Mouse (Mus musculus) heart, postnatal 0 days (tissue): ENCODE results near the gene Tfpi. TPM values are rescaled to one million over a fixed set of nuclear protein-coding genes. Genes with fewer than 3 reads are reported as not detected.

Experiments used
- ATAC-seq: fragments of 200-750 bp; cut with Nextera tagmentation; 2 replicates; pipeline ENCODE4 v1.8.0; 2017; ENCODE audit warnings: low read depth, moderate number of reproducible peaks, moderate library complexity; ENCODE audit not compliant: insufficient read depth
- DNase-seq: peaks from one replicate; pipeline ENCODE4 v3.0.0-alpha.2; 2016; ENCODE audit warnings: low spot score
- H3K27ac ChIP-seq: fragments of 300-500 bp; sonication (generic); 2 replicates; pipeline ENCODE4 v1.5.1; 2014; ENCODE audit warnings: low read depth, mild to moderate bottlenecking
- H3K27me3 ChIP-seq: fragments of 300-500 bp; sonication (generic); 2 replicates; pipeline ENCODE4 v1.6.1; 2014; ENCODE audit warnings: low read length, mixed read lengths; ENCODE audit not compliant: control insufficient read depth, insufficient read depth
- H3K36me3 ChIP-seq: fragments of 300-500 bp; sonication (generic); replicated peaks from 2 replicates; pipeline ENCODE4 v1.6.1; 2014; ENCODE audit warnings: low read length, mixed read lengths; ENCODE audit not compliant: control insufficient read depth, insufficient read depth
- H3K4me1 ChIP-seq: fragments of 300-500 bp; sonication (generic); 2 replicates; pipeline ENCODE4 v1.6.1; 2014; ENCODE audit warnings: antibody characterized with exemption; ENCODE audit not compliant: control insufficient read depth, insufficient read depth
- H3K4me2 ChIP-seq: fragments of 300-500 bp; sonication (generic); 2 replicates; pipeline ENCODE4 v1.6.1; 2014; ENCODE audit warnings: low read depth, mild to moderate bottlenecking, low read length, moderate library complexity
- H3K4me3 ChIP-seq: fragments of 300-500 bp; sonication (generic); 2 replicates; pipeline ENCODE4 v1.5.1; 2014; ENCODE audit warnings: low read depth, low read length
- H3K9ac ChIP-seq: fragments of 300-500 bp; sonication (generic); replicated peaks from 2 replicates; pipeline ENCODE4 v1.6.1; 2014; ENCODE audit warnings: low read depth, low read length, mixed read lengths
- H3K9me3 ChIP-seq: fragments of 300-500 bp; sonication (generic); replicated peaks from 2 replicates; pipeline ENCODE4 v1.6.1; 2016; ENCODE audit warnings: low read length; ENCODE audit not compliant: control insufficient read depth
- CTCF ChIP-seq: IDR thresholded peaks from 2 replicates; pipeline ENCODE4 v1.5.1; 2016; ENCODE audit warnings: antibody characterized with exemption, control low read depth, low read depth
- EP300 ChIP-seq: IDR thresholded peaks from 2 replicates; pipeline ENCODE4 v1.6.1; 2016; ENCODE audit warnings: antibody characterized with exemption, low read depth
- WGBS: fragments of 180-500 bp; shearing (Covaris S2); extraction: QIAGEN DNeasy Blood & Tissue Kit; methylation state at CpG from one replicate; pipeline ENCODE4 v1.1.7; 2014; 5-methylcytosine and 5-hydroxymethylcytosine counted together
- polyA plus RNA-seq: library from polyadenylated mRNA; unstranded; fragments of >200 nt; fragmentation: Nextera tagmentation; extraction: Ambion mirVana; gene quantifications from 2 replicates; pipeline ENCODE4 v1.2.1, GENCODE M21; 2015
- total RNA-seq: library from RNA; depleted of rRNA; stranded (reverse); fragments of >200 nt; gene quantifications from 2 replicates; pipeline ENCODE4 v1.2.3, GENCODE M21; 2014; ENCODE audit warnings: low replicate concordance

Tfpi gene
- total and polyA plus RNA-seq, 2 experiments from 2014 or later: 55.2 to 58.4 TPM

GRCm38 (mm10) chr2:84491715-84492114 lies 15.1 kb upstream of the Tfpi start:
- DNase-seq (no peak), ATAC-seq (no peak)

GRCm38 (mm10) chr2:84487705-84488291 lies 11.2 kb upstream of the Tfpi start:
- Histone ChIP-seq H3K27ac (no peak overlapping the region), H3K9me3 (no peaks in the 10 kb centered on the region), H3K4me1 (no peaks in the 10 kb centered on the region), H3K9ac (no peak overlapping the region), H3K36me3 (no peaks in the 10 kb centered on the region), H3K4me3 (no peak overlapping the region), H3K27me3 (no peaks in the 10 kb centered on the region), H3K4me2 (no peak overlapping the region)
- TF ChIP-seq EP300 (no peak), CTCF (no peak)
- WGBS: 24% methylated on average over 9 of the region's 9 CpGs
- ATAC-seq: no peak
- no peak for DNase-seq

More at GRCm38 (mm10) chr2:84491715-84492114, 15.1 kb upstream of the Tfpi start:
- no peaks in the 10 kb centered on the region for H3K36me3 ChIP-seq
- no peak overlapping the region for H3K4me3 ChIP-seq
- TF ChIP-seq CTCF: no peak
- TF ChIP-seq EP300: no peak
- no peak overlapping the region for H3K4me2 ChIP-seq
- H3K9me3 ChIP-seq: no peaks in the 10 kb centered on the region
- H3K9ac ChIP-seq: no peak overlapping the region
- H3K27me3 ChIP-seq: no peaks in the 10 kb centered on the region
- no peaks in the 10 kb centered on the region for H3K4me1 ChIP-seq
- WGBS: 74% methylated on average over 1 of the region's 1 CpGs
- no peak overlapping the region for H3K27ac ChIP-seq

GRCm38 (mm10) chr2:84481863-84482262 lies 5.3 kb upstream of the Tfpi start:
- 28% methylated on average over 7 of the region's 7 CpGs for WGBS
- no peaks in the 10 kb centered on the region for H3K27me3 ChIP-seq
- peak overlapping the region; percentile 39 for H3K4me2 ChIP-seq
- no peak overlapping the region for H3K27ac ChIP-seq
- H3K4me1 ChIP-seq: no peaks in the 10 kb centered on the region
- no peaks in the 10 kb centered on the region for H3K36me3 ChIP-seq
- no peak overlapping the region for H3K4me3 ChIP-seq
- TF ChIP-seq CTCF: no peak
- TF ChIP-seq EP300: no peak
- H3K9ac ChIP-seq: no peak overlapping the region
- H3K9me3 ChIP-seq: no peaks in the 10 kb centered on the region
- ATAC-seq: peak; percentile 70; the same call in 1 of the 2 replicates
- peak; percentile 36 for DNase-seq

GRCm38 (mm10) chr2:84479036-84479435 lies 2.5 kb upstream of the Tfpi start:
- Histone ChIP-seq H3K9ac (no peak overlapping the region), H3K4me1 (peaks cover 19% of the 10 kb centered on the region), H3K4me3 (peak overlapping the region; percentile 27), H3K36me3 (no peaks in the 10 kb centered on the region), H3K9me3 (no peaks in the 10 kb centered on the region), H3K27me3 (no peaks in the 10 kb centered on the region), H3K4me2 (peak overlapping the region; percentile 51), H3K27ac (no peak overlapping the region)
- no peak for ATAC-seq
- peak; percentile 83 for DNase-seq
- 6% methylated on average over 3 of the region's 3 CpGs for WGBS
- peak; percentile 46; the same call in 1 of the 2 replicates for TF ChIP-seq EP300
- TF ChIP-seq CTCF: peak; percentile 77

- Histone ChIP-seq H3K9me3 (no peaks in the 10 kb centered on the region), H3K36me3 (0 out of 2 replicates have a peak, but pooled peaks cover 9% of the 10 kb centered on the region), H3K27ac (no peak overlapping the region), H3K27me3 (no peaks in the 10 kb centered on the region), H3K4me1 (peaks cover 27% of the 10 kb centered on the region), H3K9ac (no peak overlapping the region), H3K4me3 (no peak overlapping the region), H3K4me2 (no peak overlapping the region)
- ATAC-seq (no peak), DNase-seq (no peak)
- 94% methylated on average over 6 of the region's 6 CpGs for WGBS
- no peak for TF ChIP-seq CTCF
- TF ChIP-seq EP300: no peak
These were observed 1.2 kb upstream of the Tfpi start for GRCm38 (mm10) chr2:84477759-84478158.

GRCm38 (mm10) chr2:84476131-84476530 lies 444 bp downstream of the Tfpi start:
- H3K27ac ChIP-seq: peak overlapping the region; percentile 89
- H3K4me2 ChIP-seq: peak overlapping the region; percentile 67
- peak overlapping the region; percentile 47 for H3K4me3 ChIP-seq
- no peaks in the 10 kb centered on the region for H3K27me3 ChIP-seq
- H3K36me3 ChIP-seq: peaks cover 13% of the 10 kb centered on the region; the same call in 1 of the 2 replicates
- DNase-seq (no peak), ATAC-seq (peak; percentile 51; the same call in 1 of the 2 replicates)
- TF ChIP-seq CTCF (no peak), EP300 (no peak)
- no peaks in the 10 kb centered on the region for H3K9me3 ChIP-seq
- H3K4me1 ChIP-seq: peaks cover 27% of the 10 kb centered on the region
- H3K9ac ChIP-seq: peak overlapping the region; percentile 55
- 4% methylated on average over 3 of the region's 3 CpGs for WGBS
